Mouse (Mus musculus) kidney, adult 18-20 months (tissue): Measurements from ENCODE around the gene Ptma.
"Not testable (repeated sequence)": the region's sequence is repeated elsewhere in the genome, so short reads cannot be mapped to it uniquely, and the experiment has no call there.

Experiments
- DNase-seq: peaks from one replicate; pipeline ENCODE4 v3.0.0; 2021

Ptma gene

GRCm38 (mm10) chr1:86520361-86520760 is 6.2 kb upstream of the Ptma start:
- peak; percentile 81 for DNase-seq

GRCm38 (mm10) chr1:86522286-86522871 is 4.1 kb upstream of the Ptma start:
- peak; percentile 33 for DNase-seq

- no peak for DNase-seq
Observed at GRCm38 (mm10) chr1:86523776-86524618, 2.5 kb upstream of the Ptma start.

GRCm38 (mm10) chr1:86524619-86525498 is 1.7 kb upstream of the Ptma start:
- peak; percentile 100 for DNase-seq

- peak; percentile 88 for DNase-seq
Observed at GRCm38 (mm10) chr1:86525499-86526115, 919 bp upstream of the Ptma start.

DNA sequence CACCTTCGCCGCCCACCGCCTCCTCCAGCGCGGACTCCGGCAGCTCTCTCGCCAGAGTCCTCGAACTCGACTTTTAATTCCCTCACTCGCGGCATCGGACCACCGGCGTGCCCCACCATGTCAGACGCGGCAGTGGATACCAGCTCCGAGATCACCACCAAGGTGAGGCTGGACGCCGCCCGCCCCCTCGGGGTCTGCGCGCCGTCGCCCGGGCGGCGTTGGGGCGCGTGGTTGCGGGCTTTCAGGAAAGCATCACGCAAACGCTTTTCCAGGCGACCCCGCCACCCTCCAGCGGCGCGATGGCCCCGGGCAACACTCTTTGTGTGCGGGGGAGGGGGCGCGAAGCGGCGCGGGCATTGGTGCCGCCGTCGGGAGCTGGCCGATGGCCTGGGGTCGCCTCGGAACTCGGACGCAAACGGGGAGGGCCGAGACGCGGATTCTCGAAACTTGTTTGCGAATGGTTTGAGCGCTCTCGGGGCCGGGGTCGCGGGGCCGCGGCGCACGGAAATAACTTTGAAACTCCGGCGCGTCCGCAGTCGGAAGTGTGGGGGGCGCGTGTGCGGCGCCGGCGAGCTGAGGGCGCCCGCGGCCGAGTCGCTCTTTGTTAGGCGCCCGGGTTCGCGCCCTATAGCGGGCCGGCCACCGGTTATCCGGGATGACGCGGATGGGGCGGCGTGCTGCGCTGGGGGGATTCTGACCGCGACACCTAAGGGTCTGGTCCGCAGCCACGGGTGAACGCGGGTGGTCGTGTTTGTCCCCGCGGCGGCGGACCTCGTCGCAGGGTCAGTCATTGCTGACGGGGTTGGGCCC is 468 bp downstream of the Ptma start:
- peak; percentile 53 for DNase-seq

DNA sequence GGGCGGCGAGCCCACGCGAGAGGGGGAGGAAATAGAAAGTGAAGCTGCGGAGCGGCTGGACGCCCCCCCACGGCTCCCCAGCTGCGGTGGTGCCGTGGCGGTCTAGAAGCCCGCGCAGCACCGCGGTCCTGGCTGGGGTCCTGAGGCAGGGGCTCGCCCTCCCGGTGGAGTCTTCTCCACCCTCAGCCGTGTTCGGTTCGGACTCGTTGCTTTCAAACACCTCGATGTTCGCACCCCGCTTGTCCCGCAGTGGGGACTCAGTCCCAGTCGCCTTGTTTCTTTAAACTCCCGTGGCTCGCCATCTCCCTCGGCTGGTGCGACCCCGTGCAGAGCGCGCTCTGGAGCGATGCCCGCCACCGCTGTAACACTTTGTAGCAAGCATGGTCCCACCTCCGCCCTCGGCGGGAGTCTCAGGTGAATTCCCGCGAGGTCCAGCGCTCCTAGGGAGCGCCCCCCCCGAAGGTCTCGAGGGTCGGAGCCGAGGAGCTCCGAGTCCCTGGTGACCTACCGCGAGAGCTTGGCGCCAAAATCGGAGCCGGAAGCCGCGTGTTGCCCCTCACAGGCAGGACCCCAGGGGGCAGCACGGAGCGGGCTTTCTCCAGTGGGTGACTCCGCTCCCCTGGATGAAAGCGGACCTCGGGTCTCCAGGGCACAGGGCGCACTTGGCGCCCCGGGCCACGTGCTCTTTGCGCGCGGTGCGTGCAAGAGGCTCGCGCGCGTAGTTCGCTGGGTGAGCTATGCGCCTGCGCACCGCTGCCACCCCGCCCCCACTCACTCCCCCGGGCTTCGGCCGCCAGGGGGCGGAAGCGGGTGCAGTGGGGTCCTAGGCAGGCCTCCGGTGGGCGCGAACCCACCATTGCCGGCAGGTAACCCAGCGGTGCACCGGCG is 1.3 kb downstream of the Ptma start:
- peak; percentile 94 for DNase-seq

DNA sequence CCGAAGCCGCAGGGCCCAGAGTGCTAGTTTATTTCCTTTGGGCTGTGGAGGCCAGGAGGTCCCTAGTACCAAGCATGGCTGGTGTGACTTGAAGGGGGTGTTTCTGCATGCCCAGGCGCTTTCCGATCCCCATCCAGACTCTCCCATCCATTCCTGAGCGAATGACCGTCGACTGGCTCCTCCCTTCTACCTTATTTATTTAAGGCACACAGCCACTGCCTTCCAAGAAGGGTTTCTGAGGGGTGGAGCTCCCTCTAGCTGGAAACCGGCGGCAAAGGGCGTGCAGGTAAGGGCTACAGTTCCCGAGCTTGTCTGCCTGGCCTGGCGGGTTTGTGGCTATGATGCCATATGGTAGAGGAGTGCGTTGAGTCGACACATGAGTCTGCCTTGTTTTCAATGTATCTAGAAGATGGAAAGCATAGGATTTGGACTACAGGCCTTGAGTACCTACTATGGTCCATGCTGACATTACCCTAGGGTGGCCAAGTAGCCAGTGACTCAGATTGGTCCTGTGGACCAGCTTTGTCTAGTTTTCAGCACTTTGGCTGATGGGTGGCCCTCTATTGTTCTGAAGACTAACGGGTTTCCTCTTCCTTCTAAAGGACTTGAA is 2.1 kb downstream of the Ptma start:
- DNase-seq = peak; percentile 79

- no peak for DNase-seq
Observed at GRCm38 (mm10) chr1:86529590-86529989, 3.1 kb downstream of the Ptma start.

DNA sequence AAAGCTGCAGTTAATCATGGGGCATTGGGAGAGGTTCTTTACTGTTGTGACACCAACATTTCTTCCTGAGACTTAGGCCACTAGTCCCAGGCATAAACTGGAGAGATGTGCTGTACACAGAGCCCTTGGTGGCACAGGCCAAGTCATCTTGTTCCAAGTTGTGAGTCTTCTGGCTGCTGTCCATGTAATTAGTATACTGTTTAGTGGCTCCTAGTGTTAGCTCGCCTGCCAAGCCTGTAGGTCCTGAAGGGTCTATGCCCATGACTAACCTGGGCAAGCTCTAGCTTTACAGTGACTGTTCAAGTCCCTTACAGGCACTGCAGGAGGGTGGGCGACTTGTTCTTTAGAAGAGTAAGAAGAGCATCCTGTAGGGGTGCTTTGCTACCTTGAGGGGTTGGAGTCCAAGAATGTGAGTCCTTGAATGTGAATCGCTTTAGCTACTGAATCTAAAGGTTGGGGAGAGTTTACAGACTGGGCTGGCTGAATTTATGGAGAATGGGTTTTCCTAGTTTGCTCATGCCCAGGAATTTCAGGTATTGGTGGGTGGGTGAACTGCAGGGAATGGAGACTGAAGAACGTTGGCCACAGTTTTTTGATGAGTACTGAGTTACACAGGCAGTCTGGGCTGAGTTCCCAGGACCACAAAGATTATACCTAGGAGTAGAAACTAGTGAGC is 4.5 kb downstream of the Ptma start:
- peak; percentile 30 for DNase-seq

GRCm38 (mm10) chr1:86531547-86532321 is 5.2 kb downstream of the Ptma start:
- DNase-seq = no peak

DNA sequence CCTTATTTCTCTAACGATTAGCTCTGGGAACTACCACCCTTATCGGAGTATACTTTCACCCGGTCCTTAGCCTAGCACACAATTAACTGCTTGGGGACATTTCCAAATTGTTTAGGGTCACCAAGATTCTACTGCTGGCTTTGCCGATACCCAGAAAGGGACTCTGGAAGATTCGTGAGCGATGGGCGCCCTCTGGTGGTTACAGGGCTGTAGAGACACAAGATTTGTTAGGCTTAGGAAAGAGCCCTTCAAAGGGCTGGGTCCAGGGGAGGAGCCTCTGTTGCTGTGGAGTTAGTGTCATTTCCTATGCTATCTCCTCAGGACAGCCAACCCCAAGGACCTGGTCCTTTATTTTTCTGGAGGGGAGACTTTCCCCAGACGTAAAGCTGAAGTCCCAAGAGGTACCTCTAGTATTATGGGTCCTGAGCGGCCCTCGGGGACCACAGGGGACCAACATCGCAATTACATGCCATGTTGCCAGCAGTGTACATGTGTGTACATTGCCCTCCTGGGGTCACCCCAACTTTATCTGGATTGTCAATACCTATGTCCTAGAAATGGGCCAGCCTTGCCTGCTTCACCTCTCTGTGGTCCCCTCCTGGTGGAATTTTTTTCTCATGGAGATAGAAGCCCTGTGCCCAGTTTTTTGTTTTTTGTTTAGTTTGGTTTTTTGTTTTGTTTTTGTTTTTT is 6.0 kb downstream of the Ptma start:
- DNase-seq = peak; percentile 94

DNA sequence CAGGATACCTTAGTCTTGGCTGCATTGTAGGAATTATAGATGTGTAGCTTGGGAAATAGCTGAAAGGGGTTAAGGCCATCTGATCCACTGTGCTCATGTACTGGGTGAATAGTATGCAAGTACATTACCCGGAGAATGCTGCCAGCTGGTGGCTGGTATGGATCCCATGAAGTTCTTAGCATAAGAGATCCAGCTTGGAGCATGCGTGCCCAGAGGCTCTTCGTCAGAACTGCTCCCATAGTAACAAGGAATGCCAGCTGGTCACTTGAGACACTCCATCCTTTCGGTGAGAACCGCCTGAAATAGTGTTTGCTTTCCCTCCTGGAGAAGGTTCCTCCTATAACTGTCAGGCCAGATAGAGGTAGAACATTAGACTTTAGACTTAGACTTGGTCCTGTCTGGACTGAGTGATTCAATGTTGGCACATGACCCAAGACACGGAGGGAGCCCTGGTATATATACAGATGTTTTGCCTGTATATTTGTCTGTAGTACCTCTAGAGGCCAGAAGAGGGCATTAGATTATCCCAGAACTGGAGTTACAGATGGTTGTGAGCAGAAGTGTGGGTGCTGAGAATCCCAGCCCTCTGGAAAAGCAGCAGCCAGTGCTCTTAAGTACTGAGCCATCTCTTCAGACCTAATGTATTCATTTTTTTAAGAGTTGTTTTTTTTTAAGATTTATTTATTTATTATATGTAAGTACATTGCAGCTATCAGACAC is 7.0 kb downstream of the Ptma start:
- no peak for DNase-seq

DNA sequence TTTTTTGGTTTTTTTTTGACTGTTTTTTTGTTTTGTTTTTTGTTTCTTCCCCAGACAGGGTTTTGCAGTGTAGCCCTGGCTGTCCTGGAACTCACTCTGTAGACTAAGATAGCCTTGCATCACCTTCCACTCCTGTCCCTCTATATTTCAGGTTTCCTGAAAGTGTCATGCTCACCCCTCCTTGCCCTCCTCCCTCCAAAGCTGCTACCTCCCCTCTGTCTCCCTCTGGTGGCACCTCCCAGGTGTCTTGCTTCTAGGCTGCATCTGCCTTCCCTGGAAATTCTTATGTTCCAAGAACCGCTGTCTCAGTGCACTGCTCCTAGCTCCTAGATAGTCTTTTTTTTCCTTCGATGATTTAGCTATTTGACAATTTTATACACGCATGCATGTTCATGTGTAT is 11.9 kb downstream of the Ptma start:
- no peak for DNase-seq

DNA sequence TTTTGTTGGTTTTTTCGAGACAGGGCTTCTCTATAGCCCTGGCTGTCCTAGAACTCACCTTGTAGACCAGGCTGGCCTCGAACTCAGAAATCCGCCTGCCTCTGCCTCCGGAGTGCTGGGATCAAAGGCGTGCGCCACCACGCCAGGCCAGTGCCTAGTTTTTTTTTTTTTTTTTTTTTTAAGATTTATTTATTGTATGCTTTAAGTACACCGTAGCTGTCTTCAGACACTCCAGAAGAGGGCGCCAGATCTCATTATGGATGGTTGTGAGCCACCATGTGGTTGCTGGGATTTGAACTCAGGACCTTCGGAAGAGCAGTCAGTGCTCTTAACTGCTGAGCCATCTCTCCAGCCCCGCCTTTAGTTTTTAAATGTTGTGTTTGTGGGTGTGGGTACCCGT is 13.1 kb downstream of the Ptma start:
- DNase-seq = not testable (repeated sequence)

DNA sequence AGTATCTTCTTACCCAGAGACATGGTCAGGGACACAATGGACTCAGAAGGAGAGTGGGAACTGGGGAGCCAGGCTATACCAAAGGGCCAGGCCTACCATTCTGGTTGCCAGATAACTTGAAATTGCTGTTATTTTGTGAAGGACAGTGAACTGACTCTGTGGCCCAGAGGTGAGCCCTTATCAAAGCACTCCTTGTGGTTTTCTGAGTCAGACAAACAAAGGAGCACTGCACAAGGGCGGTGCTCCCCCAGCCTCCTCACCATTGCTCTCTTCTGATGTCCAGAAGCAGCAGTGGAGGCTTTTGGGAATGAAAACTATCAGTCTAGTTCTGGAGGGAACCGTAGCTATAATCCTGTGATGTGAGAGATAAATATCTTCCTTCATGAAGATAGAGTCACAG is 16.1 kb downstream of the Ptma start:
- DNase-seq = no peak

GRCm38 (mm10) chr1:86546797-86547196 is 20.3 kb downstream of the Ptma start:
- DNase-seq = no peak

GRCm38 (mm10) chr1:86551299-86551698 is 24.8 kb downstream of the Ptma start:
- DNase-seq = no peak
